Mouse (Mus musculus) gastrocnemius, adult 8-10 months (tissue): ENCODE results near the gene Lrrc66. TPM values are rescaled to one million over a fixed set of nuclear protein-coding genes. Genes with fewer than 3 reads are reported as not detected.

ENCODE experiments used
- DNase-seq, 2 experiments: peaks; one replicate each; pipeline ENCODE4 v3.0.0; 2022; ENCODE audit warnings: low spot score in 2 of 2
- total RNA-seq, 4 experiments: library from RNA; stranded (reverse); gene quantifications; 2 replicates each; pipeline ENCODE4 v1.2.4; 2022

Lrrc66 gene
- total RNA-seq, 4 experiments from 2014 or later, result not detected

DNA sequence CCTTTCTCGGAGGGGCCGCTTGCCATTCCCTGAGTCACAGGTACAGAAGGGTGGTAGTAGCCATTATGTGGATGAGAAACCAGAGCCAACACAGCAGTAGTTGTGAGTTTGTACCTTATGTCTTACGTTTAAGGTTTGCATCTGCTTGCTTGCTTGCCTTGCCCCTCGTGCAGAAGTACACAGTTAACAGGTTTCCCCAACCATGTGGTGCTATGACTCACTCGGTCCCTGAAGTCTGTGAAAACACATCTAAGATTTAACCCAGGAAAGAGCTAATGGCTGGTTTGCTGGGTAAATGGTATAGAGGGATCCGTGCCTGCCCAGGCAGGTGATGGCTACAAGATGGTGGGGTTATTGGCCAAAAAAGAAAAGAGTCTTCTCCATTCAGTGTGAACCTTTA is 73.6 kb downstream of the Lrrc66 start:
- DNase-seq, result no peak

DNA sequence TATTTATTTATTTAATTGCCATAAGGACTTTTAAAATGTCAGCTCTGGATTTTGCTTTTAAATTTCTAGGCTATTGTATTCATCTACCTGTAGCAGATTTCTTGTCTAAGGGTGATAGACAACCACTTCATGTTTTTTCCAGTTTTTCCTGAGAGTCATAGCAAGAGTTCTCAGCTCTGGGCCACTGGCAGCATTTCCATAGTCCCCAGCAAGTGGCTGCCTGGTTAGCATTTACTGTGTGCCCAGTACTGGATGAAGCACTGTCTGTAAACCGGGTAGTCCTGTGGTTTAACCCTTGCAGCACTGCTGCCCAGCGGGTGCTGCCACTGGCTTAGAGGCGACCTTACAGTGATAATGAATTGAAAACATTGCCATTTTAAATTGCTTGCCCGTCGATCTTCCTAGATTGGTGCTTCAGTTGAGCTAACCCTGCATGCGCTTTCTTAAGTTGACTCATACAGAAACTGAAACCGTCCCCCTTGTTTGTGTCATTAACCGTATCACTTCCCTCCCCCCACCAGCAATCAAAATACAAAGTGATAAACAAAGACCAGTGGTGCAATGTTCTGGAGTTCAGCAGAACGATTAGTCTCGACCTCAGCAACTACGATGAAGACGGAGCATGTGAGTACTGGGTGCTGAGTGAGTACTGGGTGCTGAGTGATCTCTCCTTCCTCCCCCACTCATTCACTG is 75.4 kb downstream of the Lrrc66 start:
- DNase-seq, result no peak

Other genes with a start within 250 kb of the Lrrc66 start
- not detected for gene Cwh43, start 226.5 kb downstream of the Lrrc66 start, total RNA-seq
- gene Dcun1d4, start 151.5 kb downstream of the Lrrc66 start, total RNA-seq, result 10 to 100 TPM in 3 of 4 experiments, 1 to 10 TPM in 1; 6.9 to 11.6 (median 10.1) TPM
- gene Sgcb, start 15.3 kb upstream of the Lrrc66 start, total RNA-seq, result 10 to 100 TPM; 68.7 to 80.5 (median 79.1) TPM
- not detected for gene Spata18, start 18.9 kb upstream of the Lrrc66 start, total RNA-seq